Mouse (Mus musculus): Measurements from ENCODE around the gene Rrp8. TPM values are rescaled to one million over a fixed set of nuclear protein-coding genes. Genes with fewer than 3 reads are reported as not detected.
"Not testable (repeated sequence)": the region's sequence is repeated elsewhere in the genome, so short reads cannot be mapped to it uniquely, and the experiment has no call there.

Rrp8 gene
- polyA plus RNA-seq, 1 experiment from 2014 or later: 22.4 TPM

GRCm38 (mm10) chr7:105740089-105740795, 3.1 kb upstream of the Rrp8 start:
- no peak for ATAC-seq
- Histone ChIP-seq H3K4me1 (ENCODE audit: control insufficient read depth, insufficient read depth, low read length) (peaks cover 41% of the 10 kb centered on the region), H3K9ac (ENCODE audit: low read depth, low read length) (no peak overlapping the region), H3K36me3 (ENCODE audit: control insufficient read depth, insufficient read depth, low read length) (peaks cover 8% of the 10 kb centered on the region), H3K4me3 (ENCODE audit: low read depth, low read length) (no peak overlapping the region), H3K9me3 (replicated peaks; ENCODE audit: control insufficient read depth, low read length, poor library complexity, severe bottlenecking) (no peaks in the 10 kb centered on the region), H3K27ac (ENCODE audit: low read length) (no peak overlapping the region), H3K27me3 (ENCODE audit: control insufficient read depth, insufficient read depth, low read depth, low read length) (no peaks in the 10 kb centered on the region), H3K4me2 (ENCODE audit: low read length) (no peak overlapping the region)
- 80% methylated on average over 13 of the region's 13 CpGs for WGBS

GRCm38 (mm10) chr7:105738948-105739347, 1.8 kb upstream of the Rrp8 start:
- Histone ChIP-seq H3K27ac (ENCODE audit: low read length) (peak overlapping the region; percentile 32; the same call in 1 of the 2 replicates), H3K4me2 (ENCODE audit: low read length) (peak overlapping the region; percentile 22; the same call in 1 of the 2 replicates), H3K4me3 (ENCODE audit: low read depth, low read length) (no peak overlapping the region), H3K4me1 (ENCODE audit: control insufficient read depth, insufficient read depth, low read length) (peaks cover 35% of the 10 kb centered on the region), H3K36me3 (ENCODE audit: control insufficient read depth, insufficient read depth, low read length) (peaks cover 8% of the 10 kb centered on the region), H3K9ac (ENCODE audit: low read depth, low read length) (no peak overlapping the region), H3K27me3 (ENCODE audit: control insufficient read depth, insufficient read depth, low read depth, low read length) (no peaks in the 10 kb centered on the region), H3K9me3 (replicated peaks; ENCODE audit: control insufficient read depth, low read length, poor library complexity, severe bottlenecking) (no peaks in the 10 kb centered on the region)
- ATAC-seq: no peak
- WGBS: 35% methylated on average over 3 of the region's 3 CpGs

DNA sequence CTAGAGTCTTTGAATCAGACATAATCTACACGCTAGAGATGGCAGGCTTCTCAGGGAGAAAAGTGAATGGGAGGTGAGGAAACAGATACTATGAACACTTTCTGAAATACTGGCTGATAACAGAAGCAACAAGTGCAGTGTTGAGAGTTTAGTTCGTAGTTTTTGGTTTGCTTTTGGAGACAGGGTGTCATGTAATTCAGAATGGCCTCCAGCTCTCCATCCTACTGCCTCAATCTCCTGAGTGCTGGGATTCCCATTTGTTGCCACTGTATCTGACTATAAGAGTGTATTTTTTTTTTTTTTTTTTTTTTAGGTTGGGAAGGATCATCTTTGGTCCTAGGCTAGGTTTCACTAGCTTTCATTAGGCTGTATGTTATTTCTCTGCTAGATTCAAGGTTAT, 1.1 kb upstream of the Rrp8 start:
- 82% methylated on average over 2 of the region's 2 CpGs for WGBS
- Histone ChIP-seq H3K4me3 (ENCODE audit: low read depth, low read length) (no peak overlapping the region), H3K9ac (ENCODE audit: low read depth, low read length) (no peak overlapping the region), H3K27ac (ENCODE audit: low read length) (no peak overlapping the region), H3K9me3 (replicated peaks; ENCODE audit: control insufficient read depth, low read length, poor library complexity, severe bottlenecking) (no peaks in the 10 kb centered on the region), H3K4me1 (ENCODE audit: control insufficient read depth, insufficient read depth, low read length) (peaks cover 31% of the 10 kb centered on the region), H3K36me3 (ENCODE audit: control insufficient read depth, insufficient read depth, low read length) (peaks cover 13% of the 10 kb centered on the region), H3K4me2 (ENCODE audit: low read length) (no peak overlapping the region; the same call in 1 of the 2 replicates), H3K27me3 (ENCODE audit: control insufficient read depth, insufficient read depth, low read depth, low read length) (no peaks in the 10 kb centered on the region)
- no peak for ATAC-seq

GRCm38 (mm10) chr7:105737648-105738047, 463 bp upstream of the Rrp8 start:
- Histone ChIP-seq H3K9ac (ENCODE audit: low read depth, low read length) (no peak overlapping the region), H3K9me3 (replicated peaks; ENCODE audit: control insufficient read depth, low read length, poor library complexity, severe bottlenecking) (no peaks in the 10 kb centered on the region), H3K4me1 (ENCODE audit: control insufficient read depth, insufficient read depth, low read length) (peaks cover 27% of the 10 kb centered on the region), H3K4me2 (ENCODE audit: low read length) (peak overlapping the region; percentile 97), H3K27me3 (ENCODE audit: control insufficient read depth, insufficient read depth, low read depth, low read length) (no peaks in the 10 kb centered on the region), H3K4me3 (ENCODE audit: low read depth, low read length) (peak overlapping the region; percentile 85), H3K27ac (ENCODE audit: low read length) (no peak overlapping the region), H3K36me3 (ENCODE audit: control insufficient read depth, insufficient read depth, low read length) (peaks cover 18% of the 10 kb centered on the region)
- WGBS: 27% methylated on average over 3 of the region's 3 CpGs
- ATAC-seq: no peak

DNA sequence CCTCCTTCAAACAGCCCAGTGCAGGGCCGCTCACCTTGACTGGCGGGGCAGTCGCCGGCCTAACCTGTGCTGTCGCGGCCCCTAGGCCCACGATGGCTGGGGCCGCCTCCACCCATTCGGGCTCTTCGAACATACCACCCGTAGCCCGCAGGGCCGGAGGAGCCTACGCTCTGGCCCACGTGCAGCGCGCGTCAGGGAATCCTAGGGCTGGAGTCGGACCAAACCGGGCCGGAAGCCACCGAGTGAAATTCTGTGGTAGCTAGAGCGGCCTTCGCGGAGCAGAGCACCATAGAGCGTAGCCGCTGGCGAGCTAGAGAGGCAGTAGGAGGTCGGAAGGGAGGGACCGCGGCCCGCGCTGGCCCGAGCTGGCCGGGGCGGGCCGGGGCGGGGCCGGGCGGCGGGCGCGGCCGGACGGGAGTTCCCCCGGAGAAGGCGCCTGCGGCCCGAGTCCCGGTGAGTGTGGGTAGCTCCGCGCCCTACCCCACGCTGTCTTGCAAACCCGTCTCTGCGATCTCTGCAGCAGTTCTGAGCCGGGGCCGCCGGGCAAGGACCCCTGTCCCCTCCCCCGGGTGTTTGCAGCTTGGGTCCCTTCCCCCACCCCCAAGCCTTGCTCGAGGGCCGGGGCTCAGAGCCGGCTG, 802 bp downstream of the Rrp8 start, which contains the start of gene Ilk:
Gene Ilk (plus strand): TSS at position 329 of the 638 bp plus-strand sequence.
- Histone ChIP-seq H3K9me3 (replicated peaks; ENCODE audit: control insufficient read depth, low read length, poor library complexity, severe bottlenecking) (no peaks in the 10 kb centered on the region), H3K4me2 (ENCODE audit: low read length) (peak within 1 kb of the TSS; percentile 97), H3K36me3 (ENCODE audit: control insufficient read depth, insufficient read depth, low read length) (peaks cover 19% of the 10 kb centered on the region), H3K27me3 (ENCODE audit: control insufficient read depth, insufficient read depth, low read depth, low read length) (no peaks in the 10 kb centered on the region), H3K9ac (ENCODE audit: low read depth, low read length) (peak within 1 kb of the TSS; percentile 90), H3K4me3 (ENCODE audit: low read depth, low read length) (peak within 1 kb of the TSS; percentile 85), H3K4me1 (ENCODE audit: control insufficient read depth, insufficient read depth, low read length) (peaks cover 27% of the 10 kb centered on the region), H3K27ac (ENCODE audit: low read length) (peak within 1 kb of the TSS; percentile 77)
- peak; percentile 96 for ATAC-seq
- WGBS: under 1% methylated on average over 62 of the region's 62 CpGs

- peak overlapping the region; percentile 97 for H3K4me2 ChIP-seq (ENCODE audit: low read length)
- H3K9ac ChIP-seq (ENCODE audit: low read depth, low read length): peak overlapping the region; percentile 90
- not testable (repeated sequence) for H3K27me3 ChIP-seq (ENCODE audit: control insufficient read depth, insufficient read depth, low read depth, low read length); H3K9me3 ChIP-seq (replicated peaks; ENCODE audit: control insufficient read depth, low read length, poor library complexity, severe bottlenecking); ATAC-seq; H3K27ac ChIP-seq (ENCODE audit: low read length)
- peaks cover 19% of the 10 kb centered on the region for H3K36me3 ChIP-seq (ENCODE audit: control insufficient read depth, insufficient read depth, low read length)
- H3K4me3 ChIP-seq (ENCODE audit: low read depth, low read length): peak overlapping the region; percentile 85
- WGBS: 65% methylated on average over 4 of the region's 4 CpGs
- peaks cover 27% of the 10 kb centered on the region for H3K4me1 ChIP-seq (ENCODE audit: control insufficient read depth, insufficient read depth, low read length)
Measured at GRCm38 (mm10) chr7:105735464-105735863, 1.7 kb downstream of the Rrp8 start.

- 94% methylated on average over 8 of the region's 8 CpGs for WGBS
- Histone ChIP-seq H3K4me3 (ENCODE audit: low read depth, low read length) (no peak overlapping the region), H3K4me2 (ENCODE audit: low read length) (no peak overlapping the region), H3K9me3 (replicated peaks; ENCODE audit: control insufficient read depth, low read length, poor library complexity, severe bottlenecking) (no peaks in the 10 kb centered on the region), H3K4me1 (ENCODE audit: control insufficient read depth, insufficient read depth, low read length) (peaks cover 27% of the 10 kb centered on the region), H3K27me3 (ENCODE audit: control insufficient read depth, insufficient read depth, low read depth, low read length) (no peaks in the 10 kb centered on the region), H3K36me3 (ENCODE audit: control insufficient read depth, insufficient read depth, low read length) (peaks cover 19% of the 10 kb centered on the region), H3K9ac (ENCODE audit: low read depth, low read length) (no peak overlapping the region), H3K27ac (ENCODE audit: low read length) (no peak overlapping the region)
- ATAC-seq: no peak
Measured at GRCm38 (mm10) chr7:105734826-105735225, 2.4 kb downstream of the Rrp8 start.

DNA sequence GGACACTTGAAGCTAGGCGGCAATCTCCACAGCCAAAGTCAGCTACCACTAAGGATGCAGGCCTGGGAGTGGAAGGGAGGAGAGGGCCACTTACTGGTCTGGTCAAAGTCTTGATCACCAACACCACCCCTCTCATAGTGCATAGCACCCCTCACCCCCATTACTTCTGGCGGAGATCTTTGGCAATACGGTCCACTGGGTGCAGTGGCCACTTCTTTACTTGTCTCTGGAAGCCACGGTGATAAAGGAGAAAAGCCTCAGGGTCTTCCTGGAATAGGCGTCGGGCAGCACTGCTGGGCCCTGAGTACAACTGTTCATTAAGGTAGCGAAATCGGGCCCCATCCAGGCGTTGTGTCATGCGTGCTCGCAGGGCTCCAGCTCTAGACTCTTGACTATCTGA, 3.3 kb downstream of the Rrp8 start:
- WGBS: 97% methylated on average over 11 of the region's 11 CpGs
- no peak for ATAC-seq
- H3K4me3 ChIP-seq (ENCODE audit: low read depth, low read length): no peak overlapping the region
- H3K9ac ChIP-seq (ENCODE audit: low read depth, low read length): no peak overlapping the region
- peaks cover 19% of the 10 kb centered on the region for H3K36me3 ChIP-seq (ENCODE audit: control insufficient read depth, insufficient read depth, low read length)
- no peaks in the 10 kb centered on the region for H3K9me3 ChIP-seq (replicated peaks; ENCODE audit: control insufficient read depth, low read length, poor library complexity, severe bottlenecking)
- H3K27me3 ChIP-seq (ENCODE audit: control insufficient read depth, insufficient read depth, low read depth, low read length): no peaks in the 10 kb centered on the region
- H3K4me1 ChIP-seq (ENCODE audit: control insufficient read depth, insufficient read depth, low read length): peaks cover 21% of the 10 kb centered on the region
- H3K27ac ChIP-seq (ENCODE audit: low read length): no peak overlapping the region
- no peak overlapping the region for H3K4me2 ChIP-seq (ENCODE audit: low read length)
